Mouse (Mus musculus): ENCODE measurements at regions not wholly inside any gene's neighbourhood (a gene's known extent, or its start where the extent isn't known, plus 50 kb on each side); places are given as distances from the start of the nearest gene placed in this dataset.
A peak's percentile ranks its signal among the peaks of the same experiment; 100 is the strongest.

DNA sequence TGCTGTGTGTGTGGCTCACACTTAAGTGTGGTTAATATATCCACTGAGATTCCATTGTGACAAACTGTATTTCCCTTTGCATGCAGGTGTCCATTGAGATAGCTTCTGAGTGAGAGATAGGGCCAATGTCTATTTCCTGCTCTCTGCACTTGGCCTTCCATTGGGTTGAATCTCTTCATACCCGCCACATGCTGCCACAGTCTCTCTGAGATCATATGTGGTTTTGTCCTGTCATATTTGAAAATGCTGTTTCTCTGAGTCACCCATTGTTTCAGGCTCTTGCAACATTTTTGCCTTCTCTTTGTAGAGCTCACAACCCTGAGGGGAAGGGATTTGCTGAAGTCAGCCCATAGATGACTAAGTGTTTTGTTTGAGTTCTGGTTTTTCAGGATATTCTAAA is 2081.3 kb downstream of the Olfm4 start:
- peak; percentile 17 for ATAC-seq
- ChIA-PET CTCF (no interaction called here), POLR2A (no interaction called here)
- in situ Hi-C loops (cut with MboI; ENCODE audit: low pct_unique_long_range_greater_than_20kb) = no loop called here
- DNase-seq (ENCODE audit: low read depth, low spot score) = no peak
- no peaks in the 10 kb centered on the region for H3K27me3 ChIP-seq
- TF ChIP-seq CTCF (IDR thresholded peaks at IDR 0.05) = no peak

DNA sequence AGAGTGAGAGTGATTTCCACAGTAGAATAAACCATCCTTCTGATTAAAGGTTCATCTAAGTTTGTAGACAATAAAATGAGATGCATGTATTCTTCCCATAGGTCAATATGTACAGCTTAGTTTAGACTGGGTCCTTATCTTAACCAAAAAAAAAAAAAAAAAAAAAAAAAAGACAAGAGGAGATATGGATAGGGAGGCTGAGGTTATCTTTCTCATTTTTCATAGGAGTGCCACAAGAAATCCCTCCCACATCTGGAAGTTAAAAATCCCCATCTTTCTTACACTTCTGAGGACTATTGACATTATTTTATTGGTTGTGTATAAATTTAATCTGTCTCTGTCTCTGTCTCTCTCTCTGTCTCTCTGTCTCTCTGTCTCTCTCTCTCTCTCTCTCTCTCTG is 2117.8 kb downstream of the Olfm4 start:
- ChIA-PET POLR2A (no interaction called here), CTCF (no interaction called here)
- H3K27me3 ChIP-seq = no peaks in the 10 kb centered on the region
- no peak for TF ChIP-seq CTCF (IDR thresholded peaks at IDR 0.05)
- in situ Hi-C loops (cut with MboI; ENCODE audit: low pct_unique_long_range_greater_than_20kb) = no loop called here
- ATAC-seq (no peak), DNase-seq (ENCODE audit: low read depth, low spot score) (no peak)

DNA sequence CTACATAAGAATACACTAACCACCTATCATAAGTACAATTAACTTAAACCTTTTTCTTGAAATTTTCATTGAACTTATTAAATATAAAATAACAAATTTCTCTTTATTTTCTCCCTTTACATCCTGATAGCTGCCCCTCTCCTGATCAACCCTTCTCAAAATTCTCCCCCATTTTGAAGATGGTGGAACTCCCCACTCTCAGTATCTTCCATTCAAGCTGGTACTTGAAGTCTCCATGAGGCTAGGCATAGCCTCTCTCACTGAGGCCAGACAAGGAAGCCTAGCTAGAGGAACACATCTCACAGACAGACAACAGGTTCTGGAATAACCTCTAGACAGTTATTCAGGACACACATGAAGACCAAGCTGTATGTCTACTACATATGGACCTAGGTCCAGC is 2129.0 kb downstream of the Olfm4 start:
- in situ Hi-C loops (cut with MboI; ENCODE audit: low pct_unique_long_range_greater_than_20kb) = no loop called here
- no peak for DNase-seq (ENCODE audit: low read depth, low spot score)
- no peak for ATAC-seq
- no peak for TF ChIP-seq CTCF (IDR thresholded peaks at IDR 0.05)
- H3K27me3 ChIP-seq = no peaks in the 10 kb centered on the region
- ChIA-PET POLR2A (no interaction called here), CTCF (no interaction called here)

DNA sequence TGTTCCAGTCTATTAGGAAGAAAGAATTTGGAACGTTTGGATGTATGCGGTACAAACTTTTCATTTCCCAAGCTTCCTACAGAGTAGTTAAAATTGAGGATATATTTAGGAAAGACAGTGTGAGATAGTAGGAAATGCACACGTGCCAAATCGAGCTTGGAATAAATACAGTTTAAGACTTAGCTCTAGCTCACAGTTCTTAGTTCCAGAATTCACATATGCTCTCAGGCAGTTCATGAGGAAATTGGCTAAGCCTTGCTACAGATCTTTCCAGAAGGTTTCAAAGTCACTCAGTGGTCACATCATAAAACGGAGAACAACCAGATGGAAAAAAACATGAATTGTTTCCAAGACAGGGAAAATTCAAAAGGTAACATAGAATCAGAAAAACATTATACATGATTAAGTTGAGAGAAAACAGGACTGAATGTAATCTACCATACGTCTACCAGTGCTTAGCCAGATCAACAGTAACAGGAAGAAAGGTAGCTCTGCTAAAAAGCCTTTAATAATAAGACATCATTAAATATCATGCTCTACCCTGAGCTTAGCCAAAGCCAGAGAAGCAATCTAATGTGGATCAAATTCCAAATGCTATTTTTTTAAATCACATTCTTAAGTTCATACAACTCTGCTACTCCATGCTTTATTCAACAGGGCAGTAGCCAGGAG is 2165.1 kb downstream of the Olfm4 start:
- in situ Hi-C loops (cut with MboI; ENCODE audit: low pct_unique_long_range_greater_than_20kb) = no loop called here
- ChIA-PET POLR2A (no interaction called here), CTCF (no interaction called here)
- no peak for ATAC-seq
- no peak for TF ChIP-seq CTCF (IDR thresholded peaks at IDR 0.05)
- DNase-seq (ENCODE audit: low read depth, low spot score) = no peak
- no peaks in the 10 kb centered on the region for H3K27me3 ChIP-seq

DNA sequence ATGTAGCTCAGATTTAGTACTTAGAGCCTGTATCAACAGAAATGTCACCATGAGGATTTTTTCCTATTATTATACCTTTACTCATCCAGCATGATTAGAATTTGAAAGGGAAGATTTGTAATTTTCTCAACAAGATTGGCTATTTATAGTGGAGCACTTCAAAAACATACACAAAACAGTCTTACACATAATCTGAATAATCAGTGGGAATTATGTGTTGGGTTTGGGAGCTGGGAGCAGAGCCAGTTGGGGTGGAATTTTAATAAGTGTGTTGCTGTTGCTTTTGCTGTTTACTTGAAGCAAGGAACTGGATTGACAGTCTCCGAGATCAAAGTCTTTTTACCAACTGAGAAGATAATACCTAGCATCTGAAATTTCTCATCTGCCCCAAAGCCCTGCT is 2201.5 kb downstream of the Olfm4 start:
- ATAC-seq = no peak
- no peak for DNase-seq (ENCODE audit: low read depth, low spot score)
- CTCF ChIA-PET = no interaction called here
- no peak for TF ChIP-seq CTCF (IDR thresholded peaks at IDR 0.05)
- in situ Hi-C loops (cut with MboI; ENCODE audit: low pct_unique_long_range_greater_than_20kb) = no loop called here
- POLR2A ChIA-PET = no interaction called here
- H3K27me3 ChIP-seq = no peaks in the 10 kb centered on the region

DNA sequence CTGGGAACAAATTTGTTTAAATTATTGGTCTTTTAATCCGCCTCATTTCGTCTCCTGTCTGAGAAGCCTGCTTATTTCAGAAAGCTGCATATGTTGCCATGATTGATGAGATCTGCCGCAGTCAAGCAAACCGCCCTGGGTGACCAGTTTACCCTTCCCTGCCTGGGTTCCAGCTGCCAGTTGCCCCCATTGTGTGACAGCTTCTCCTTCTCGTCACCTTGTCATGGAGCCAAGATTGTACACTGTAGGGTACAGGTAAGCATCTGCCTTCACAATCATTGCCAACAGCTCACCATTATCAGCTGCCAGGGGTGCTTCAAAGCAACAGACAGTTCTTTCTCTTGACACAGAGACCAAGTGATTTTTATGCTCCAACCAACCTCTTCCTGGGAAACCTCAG is 2226.5 kb downstream of the Olfm4 start:
- POLR2A ChIA-PET = no interaction called here
- CTCF ChIA-PET = no interaction called here
- TF ChIP-seq CTCF (IDR thresholded peaks at IDR 0.05) = no peak
- ATAC-seq = no peak
- DNase-seq (ENCODE audit: low read depth, low spot score) = no peak
- in situ Hi-C loops (cut with MboI; ENCODE audit: low pct_unique_long_range_greater_than_20kb) = no loop called here
- no peaks in the 10 kb centered on the region for H3K27me3 ChIP-seq

DNA sequence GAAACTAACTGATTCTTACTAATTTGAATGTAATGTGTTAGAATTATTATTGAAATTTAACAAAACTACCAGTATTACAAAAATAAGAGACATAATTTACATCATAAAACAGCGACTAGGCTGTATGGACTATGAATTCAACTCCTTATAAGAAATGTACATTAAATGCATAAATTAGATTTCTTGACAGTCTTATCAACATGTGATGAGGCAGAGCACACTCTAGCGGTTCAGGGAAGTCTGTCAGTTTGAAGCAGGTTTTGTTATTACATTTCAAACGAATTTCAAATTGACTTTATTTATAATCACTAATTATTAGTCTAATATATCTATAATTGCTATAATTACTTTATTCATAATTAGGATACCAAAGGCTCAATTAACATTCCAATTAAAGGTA is 2214.8 kb upstream of the Pcdh17 start:
- no peak for ATAC-seq
- ChIA-PET CTCF (no interaction called here), POLR2A (no interaction called here)
- H3K27me3 ChIP-seq = no peaks in the 10 kb centered on the region
- TF ChIP-seq CTCF (IDR thresholded peaks at IDR 0.05) = no peak
- DNase-seq (ENCODE audit: low read depth, low spot score) = no peak
- in situ Hi-C loops (cut with MboI; ENCODE audit: low pct_unique_long_range_greater_than_20kb) = no loop called here

DNA sequence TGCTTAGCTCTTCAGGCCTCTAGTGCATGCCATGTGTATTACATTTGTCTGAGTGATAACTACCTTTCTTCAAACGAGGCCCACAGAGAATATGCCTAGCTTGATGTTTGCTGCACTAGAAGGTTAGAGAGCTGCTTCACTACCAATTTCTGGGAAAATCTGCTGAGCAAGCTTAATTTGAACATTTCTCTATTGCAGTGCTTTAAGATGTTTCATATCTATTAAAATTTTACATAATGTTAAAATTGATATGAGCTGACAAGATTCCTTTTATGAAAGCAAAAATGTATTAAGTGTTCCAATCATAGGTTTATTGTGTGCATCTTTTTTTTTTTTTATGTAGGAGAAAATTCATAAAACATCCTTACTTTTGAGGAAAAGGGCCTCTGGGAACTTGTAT is 2207.1 kb upstream of the Pcdh17 start:
- POLR2A ChIA-PET = no interaction called here
- CTCF ChIA-PET = no interaction called here
- TF ChIP-seq CTCF (IDR thresholded peaks at IDR 0.05) = no peak

DNA sequence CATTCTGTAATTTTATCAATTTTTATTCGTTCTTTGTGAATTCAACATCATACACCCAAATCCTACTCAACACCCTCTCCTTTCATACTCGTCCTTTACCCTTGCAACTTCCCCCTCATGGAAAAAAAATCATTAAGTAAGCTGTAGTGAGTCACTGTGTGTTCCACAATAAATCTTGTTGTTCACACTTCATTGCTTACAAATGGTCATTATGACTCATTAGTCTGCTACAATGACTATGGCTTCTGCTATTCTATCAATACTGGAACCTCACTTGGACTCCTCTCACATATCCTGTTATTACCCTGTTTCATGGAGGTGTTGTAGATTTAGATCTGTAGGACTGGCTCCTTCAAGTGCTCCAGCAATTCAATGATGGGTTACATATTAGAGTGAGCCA is 2200.0 kb upstream of the Pcdh17 start:
- POLR2A ChIA-PET = no interaction called here
- no peak for DNase-seq (ENCODE audit: low read depth, low spot score)
- in situ Hi-C loops (cut with MboI; ENCODE audit: low pct_unique_long_range_greater_than_20kb) = no loop called here

More for the DNA sequence above, 2207.1 kb upstream of the Pcdh17 start:
- ATAC-seq (no peak), DNase-seq (ENCODE audit: low read depth, low spot score) (no peak)
- H3K27me3 ChIP-seq = no peaks in the 10 kb centered on the region
- in situ Hi-C loops (cut with MboI; ENCODE audit: low pct_unique_long_range_greater_than_20kb) = no loop called here

DNA sequence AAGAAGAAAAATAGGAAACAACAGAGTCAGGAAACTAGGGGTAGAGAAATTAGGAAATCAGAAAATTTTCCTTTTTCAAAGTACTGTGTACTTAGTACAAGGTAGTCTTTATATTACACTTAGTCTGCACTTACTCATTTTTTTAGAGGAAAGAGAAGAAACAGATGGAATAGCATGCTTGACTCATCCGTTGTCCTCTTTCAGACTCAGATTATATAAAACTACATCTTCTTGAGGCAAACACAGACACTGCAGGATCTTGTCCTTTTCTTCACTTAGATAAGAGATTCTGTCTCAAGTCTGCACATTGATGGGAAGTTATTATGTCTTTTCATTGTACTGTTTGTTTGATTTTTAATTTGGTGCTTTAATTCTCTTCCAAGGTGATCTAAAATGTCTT is 2198.5 kb upstream of the Pcdh17 start:
- ATAC-seq (no peak), DNase-seq (ENCODE audit: low read depth, low spot score) (no peak)
- ChIA-PET POLR2A (no interaction called here), CTCF (no interaction called here)
- no peaks in the 10 kb centered on the region for H3K27me3 ChIP-seq
- in situ Hi-C loops (cut with MboI; ENCODE audit: low pct_unique_long_range_greater_than_20kb) = no loop called here
- TF ChIP-seq CTCF (IDR thresholded peaks at IDR 0.05) = no peak

More for the DNA sequence above, 2200.0 kb upstream of the Pcdh17 start:
- no peak for TF ChIP-seq CTCF (IDR thresholded peaks at IDR 0.05)
- CTCF ChIA-PET = no interaction called here
- no peaks in the 10 kb centered on the region for H3K27me3 ChIP-seq
- no peak for ATAC-seq
